Mouse (Mus musculus) lung, adult 2 months (tissue): Measurements from ENCODE around the gene Gm4307.
"Not testable (repeated sequence)": the region's sequence is repeated elsewhere in the genome, so short reads cannot be mapped to it uniquely, and the experiment has no call there.

Source experiments
- CTCF ChIP-seq: fragments of 200-500 bp; IDR thresholded peaks from 2 replicates; pipeline ENCODE4 v1.5.1; 2011; ENCODE audit warnings: mild to moderate bottlenecking, low read length, control low read depth; ENCODE audit not compliant: insufficient read depth
- POLR2A ChIP-seq: fragments of 200-500 bp; IDR thresholded peaks from 2 replicates; pipeline ENCODE4 v1.6.1; 2011; ENCODE audit warnings: low read depth, mild to moderate bottlenecking, control low read depth, low read length, borderline replicate concordance; ENCODE audit errors: extremely low read depth

GRCm38 (mm10) chr10:100361038-100361437 is at the start of gene Gm4307:
- TF ChIP-seq POLR2A, CTCF: not testable (repeated sequence)
